Mouse (Mus musculus) left cerebral cortex, adult 18-20 months (tissue): ENCODE results near the gene Sp2. TPM values are rescaled to one million over a fixed set of nuclear protein-coding genes. Genes with fewer than 3 reads are reported as not detected.

Experiments used
- DNase-seq, 2 experiments: peaks; one replicate each; pipeline ENCODE4 v3.0.0; 2021 to 2022; ENCODE audit warnings: low spot score in 2 of 2, mixed read lengths in 1 of 2
- long read RNA-seq, 2 experiments: library from polyadenylated mRNA; stranded (forward); transcript quantifications; one replicate each; pipeline ENCODE4 v2.0.0; 2021
- total RNA-seq, 2 experiments: library from RNA; stranded (reverse); gene quantifications; 2 replicates each; pipeline ENCODE4 v1.2.3; 2021

Sp2 gene
- total RNA-seq, result 10 to 100 TPM; 11.4 to 11.9 TPM
- long read RNA-seq, experiment 1, transcript Sp2-203 (7 exons, 3,055 nt), result major isoform, 5 of 35 reads
- long read RNA-seq, experiment 1, partial matches to known transcripts, result 9 of 35 reads
- long read RNA-seq, experiment 1, other reads (novel, unspliced or antisense), result 21 of 35 reads
- long read RNA-seq, experiment 2, partial matches to known transcripts, result 6 of 22 reads
- long read RNA-seq, experiment 2, other reads (novel, unspliced or antisense), result 14 of 22 reads

DNA sequence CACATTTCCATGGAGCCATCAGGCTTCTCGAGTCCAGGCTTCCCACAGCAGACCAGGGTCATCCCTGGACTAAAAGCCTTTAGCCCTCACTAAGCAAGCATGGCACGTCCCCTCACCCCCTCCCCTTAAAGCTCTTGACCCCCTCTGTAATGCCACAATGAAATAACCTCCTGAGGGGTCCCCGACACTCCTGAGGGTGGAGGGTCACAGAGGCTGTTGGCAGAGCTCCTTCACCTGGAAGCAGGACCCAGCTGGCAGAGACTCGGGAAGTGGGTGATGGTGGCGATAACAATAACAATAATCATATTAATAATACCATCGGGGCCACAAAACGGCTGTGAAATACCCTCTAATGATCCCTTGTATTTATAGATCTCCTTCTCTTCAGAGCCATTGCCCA lies at the start of gene Sp2:
Gene Sp2, minus strand, starts transcription at position 101 of the 400 bp plus-strand sequence.
- DNase-seq, result no peak

DNA sequence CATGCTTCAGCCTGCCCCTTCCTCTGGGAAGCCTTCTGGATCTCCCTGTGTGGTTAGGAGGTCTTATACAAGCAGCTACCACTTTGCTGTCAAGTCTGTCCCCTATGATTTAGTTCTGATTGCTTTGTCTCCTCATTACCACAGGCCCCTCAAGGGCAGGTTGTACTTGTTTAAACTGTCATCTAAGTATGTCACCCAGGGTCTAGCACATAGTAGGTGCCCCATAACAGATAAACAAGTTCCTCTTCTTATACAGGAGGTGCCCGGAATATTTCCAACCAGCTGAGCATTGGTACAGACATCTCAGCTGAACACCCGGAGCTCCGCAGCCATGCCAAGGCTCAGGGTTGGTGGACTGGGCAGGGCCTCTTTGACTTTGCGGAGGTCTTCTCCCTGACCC lies 49.7 kb upstream of the Sp2 start:
- no peak for DNase-seq

DNA sequence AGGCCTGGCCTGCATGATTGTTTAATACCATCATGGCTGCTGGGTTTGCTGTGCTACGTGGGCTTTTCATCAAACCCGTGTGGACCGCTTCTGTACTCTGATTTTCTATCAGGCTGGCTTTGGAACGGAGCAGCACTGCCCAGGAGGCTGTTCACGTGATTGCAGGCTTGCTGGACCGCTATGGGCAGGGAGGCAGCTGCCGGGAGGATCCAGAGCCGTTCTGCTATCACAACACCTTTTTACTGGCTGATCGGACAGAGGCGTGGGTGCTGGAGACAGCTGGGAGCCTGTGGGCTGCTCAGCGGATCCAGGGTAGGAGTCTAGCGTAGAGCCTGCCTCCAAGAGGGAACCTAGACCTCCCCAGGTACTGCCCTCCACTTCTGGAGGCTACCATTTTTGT lies 49.2 kb upstream of the Sp2 start:
- DNase-seq, result no peak

DNA sequence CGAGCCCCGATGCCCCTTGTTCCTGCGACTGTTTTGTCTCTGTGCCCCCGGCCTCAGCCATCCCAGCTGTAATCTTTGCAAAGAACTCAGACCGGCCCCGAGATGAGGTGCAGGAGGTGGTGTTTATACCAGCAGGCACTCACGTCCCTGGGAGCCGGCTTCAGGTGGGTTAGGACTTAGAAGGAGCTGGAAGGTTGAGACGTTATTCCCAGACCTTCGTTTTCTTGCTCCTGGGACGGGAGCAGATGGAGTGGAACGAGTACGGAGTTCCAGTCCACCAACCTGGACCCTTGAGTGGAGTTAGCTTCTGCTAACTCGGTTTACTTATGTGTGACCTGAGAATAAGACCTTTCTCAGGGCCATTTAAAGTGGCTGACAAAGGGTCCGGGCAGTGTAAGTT lies 47.7 kb upstream of the Sp2 start:
- DNase-seq, result no peak

DNA sequence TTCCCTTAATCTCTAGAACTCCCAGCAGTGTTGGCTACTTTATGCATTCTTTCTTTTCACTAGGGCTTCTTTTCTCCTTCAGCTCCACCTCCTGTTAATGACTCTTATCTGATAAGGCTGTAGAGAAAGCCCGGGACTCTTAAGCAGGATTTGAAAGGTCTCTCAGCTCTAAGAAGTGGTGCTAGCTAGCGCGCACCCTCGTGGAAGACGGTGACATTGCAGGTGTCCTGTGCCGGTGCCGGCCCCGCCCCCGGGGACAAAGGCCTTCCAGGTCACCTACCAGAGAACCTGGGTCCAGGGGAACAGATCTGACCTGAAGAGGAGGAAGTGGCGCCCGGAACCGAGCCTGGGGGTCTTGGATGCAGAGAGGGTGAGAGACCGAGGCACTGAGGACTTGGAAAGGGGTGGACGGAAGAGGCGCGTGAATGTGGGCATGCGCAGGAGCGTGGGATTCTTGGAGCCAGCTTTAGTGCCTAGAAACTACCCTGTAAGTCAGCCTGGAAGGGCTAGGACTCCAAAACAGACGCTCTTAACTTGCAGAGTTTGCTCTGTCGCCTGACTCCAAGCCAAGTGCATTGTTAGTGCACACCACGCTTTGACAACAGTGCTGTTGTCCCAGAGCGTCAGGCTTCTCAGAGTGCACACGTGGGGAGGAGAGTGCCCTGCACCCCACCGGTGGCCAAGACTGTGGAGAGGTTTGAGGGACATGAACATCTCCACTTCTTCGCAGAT lies 47.1 kb upstream of the Sp2 start, which contains the start of gene Scrn2:
Gene Scrn2, plus strand, starts transcription at position 253 of the 732 bp plus-strand sequence.
- peak; percentile 78 for DNase-seq

DNA sequence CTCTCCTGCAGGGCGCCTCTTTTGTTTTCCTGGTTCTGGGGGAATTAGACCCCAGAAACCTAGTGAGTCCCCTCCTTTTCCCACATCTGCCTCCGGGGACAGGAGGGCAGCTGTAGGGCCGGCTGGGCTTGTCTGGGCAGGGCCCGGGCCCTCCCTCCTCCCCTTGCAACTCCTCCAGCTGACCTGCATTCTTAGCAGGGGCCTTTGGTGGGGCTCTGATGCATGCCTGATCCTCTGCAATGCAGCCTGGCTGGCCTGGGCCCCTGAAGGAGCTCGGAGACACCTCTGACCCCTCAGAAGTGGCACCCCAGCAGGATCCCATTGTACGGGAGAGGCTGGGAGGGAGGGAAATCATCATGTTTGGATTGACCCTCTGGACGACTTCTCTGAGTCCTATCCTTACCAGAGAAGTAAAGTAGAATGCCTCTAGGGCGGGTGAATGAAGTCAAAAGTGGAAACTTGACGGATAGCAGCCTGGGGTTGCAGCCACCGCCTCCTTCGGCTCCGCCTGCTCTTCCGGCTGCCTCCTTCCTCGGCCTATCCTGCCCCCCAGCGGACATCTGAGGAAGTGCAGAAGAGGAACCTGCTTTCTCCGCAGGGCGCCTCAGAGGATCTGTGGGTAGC lies 43.1 kb upstream of the Sp2 start:
- peak; percentile 87 to 90 for DNase-seq

DNA sequence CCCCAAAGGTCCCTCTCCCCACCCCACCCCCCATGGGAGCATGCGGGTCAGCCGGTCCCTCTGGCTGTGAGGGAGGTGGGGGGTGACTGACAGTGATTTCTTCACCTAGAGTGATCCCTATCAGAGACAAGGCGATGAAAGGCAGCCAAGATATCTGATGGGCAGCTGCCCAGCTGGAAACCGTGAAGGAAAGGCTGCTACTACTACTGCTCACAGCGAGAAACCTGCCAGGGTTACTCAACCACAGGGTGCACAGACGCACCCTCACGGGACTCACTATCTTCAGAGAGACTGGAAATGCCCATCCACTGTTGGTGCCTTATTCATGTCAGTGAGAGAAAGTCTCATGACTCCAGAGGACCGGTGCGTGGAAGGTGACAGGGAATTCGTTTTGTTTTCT lies 42.2 kb upstream of the Sp2 start:
- no peak for DNase-seq

- DNase-seq, result peak; percentile 55 to 65
Observed at GRCm38 (mm10) chr11:97021873-97022484, 39.2 kb upstream of the Sp2 start.

DNA sequence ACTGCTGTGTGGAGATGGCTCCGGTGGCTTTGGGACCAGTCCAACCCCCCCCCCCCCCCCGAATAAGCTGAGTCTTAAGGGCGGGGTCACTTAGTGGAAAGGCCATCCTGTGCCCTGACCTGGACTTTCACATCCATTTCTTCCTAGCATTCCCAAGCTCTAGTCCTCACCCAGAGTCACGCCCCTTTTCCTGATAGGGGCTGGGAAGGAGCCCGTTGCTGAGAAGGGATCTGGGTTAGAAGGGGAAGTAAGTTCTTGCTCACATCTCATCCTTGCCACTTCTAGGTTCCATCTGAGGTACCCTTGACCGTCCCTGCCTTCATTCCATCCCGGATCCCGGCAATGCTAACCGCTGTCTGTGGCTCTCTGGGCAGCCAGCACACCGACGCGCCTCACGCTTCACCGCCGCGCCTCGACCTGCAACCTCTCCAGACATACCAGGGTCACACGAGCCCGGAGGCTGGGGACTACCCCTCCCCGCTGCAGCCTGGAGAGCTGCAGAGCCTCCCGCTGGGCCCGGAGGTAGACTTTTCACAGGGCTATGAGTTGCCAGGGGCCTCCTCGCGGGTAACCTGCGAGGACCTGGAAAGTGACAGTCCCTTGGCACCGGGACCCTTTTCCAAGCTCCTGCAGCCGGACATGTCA lies 38.5 kb upstream of the Sp2 start:
- no peak for DNase-seq

GRCm38 (mm10) chr11:97019345-97019708 lies 36.6 kb upstream of the Sp2 start:
- DNase-seq, result no peak

DNA sequence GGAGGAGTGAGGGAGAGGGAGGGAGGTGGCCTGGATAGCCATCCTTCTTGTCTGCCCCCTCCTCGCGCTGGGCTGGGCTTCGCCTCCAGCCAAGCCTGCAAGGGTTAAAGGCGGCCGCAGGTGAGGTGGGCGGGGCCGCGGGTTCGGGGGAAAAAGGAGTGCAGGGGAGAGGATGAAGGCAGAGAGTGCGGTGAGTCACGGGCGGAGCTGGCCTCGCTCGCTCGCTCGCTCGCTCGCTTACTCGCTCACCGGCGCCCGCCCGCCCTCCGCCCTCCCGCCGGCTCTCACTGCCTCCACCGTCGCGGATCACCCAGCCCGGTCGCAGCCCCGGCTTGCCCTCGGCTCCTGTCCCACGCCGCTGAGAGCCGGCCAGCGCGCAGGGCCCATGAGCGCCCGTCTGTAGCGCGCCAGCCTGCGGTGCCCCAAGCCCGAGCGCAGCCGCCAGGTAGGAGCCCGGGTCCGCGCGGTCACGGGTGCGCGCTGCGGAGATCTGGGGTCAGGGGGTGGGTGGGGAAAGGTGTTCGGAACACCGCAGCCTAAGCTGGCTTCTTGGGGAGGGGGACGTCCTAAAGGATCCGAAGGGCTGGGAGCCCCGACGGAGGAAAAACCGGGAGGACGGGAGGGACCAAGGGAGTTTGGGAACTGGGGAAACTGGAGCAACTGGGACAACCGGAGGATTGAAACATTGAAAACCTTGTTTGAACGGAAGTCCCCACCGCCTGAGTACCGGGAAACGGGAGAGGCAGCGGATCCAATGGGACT lies 36.0 kb upstream of the Sp2 start:
- no peak for DNase-seq

DNA sequence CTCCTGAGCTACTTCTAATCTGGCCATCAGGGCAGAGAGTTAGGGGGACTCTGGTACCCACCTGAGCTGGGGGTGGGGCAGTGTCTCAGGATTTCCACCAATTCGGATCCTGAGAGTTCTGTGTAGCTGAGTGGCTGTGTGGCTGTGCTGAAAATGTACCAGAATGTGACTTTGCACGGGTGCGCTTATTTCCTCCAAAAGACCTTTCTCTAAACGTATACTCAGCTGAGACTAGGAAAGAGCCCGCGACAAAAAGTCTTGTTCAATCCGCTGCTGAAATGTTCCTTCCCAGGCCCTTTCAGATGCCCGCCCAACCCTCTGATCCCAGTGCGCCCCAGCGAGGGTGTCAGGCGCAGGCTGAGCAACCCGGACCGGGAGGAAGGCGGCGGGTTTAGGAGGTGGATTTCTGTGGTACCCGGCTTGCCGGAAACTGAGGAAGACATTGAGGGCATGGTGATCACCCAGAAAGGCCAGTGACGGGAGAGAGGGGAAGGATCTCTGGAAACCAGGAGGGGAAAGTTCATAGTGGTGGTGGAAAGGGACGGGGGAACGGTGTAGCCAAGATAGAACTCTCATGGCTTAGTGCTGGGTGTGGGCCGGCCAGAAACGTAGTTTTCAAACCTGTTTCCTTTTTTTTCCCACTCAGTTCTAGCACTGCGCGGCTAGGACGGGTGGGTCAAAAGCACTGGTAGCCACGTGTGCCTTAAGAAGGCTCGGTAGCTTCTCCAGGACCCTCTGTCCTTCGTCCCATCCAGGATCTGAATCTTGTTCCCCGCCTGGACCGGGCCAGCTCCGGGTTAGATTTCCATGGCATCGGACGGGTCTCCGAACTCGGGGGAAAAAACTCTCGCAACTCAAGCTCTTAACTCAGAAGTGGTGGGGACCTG lies 35.2 kb upstream of the Sp2 start:
- no peak for DNase-seq

GRCm38 (mm10) chr11:97013121-97013670 lies 30.4 kb upstream of the Sp2 start, which contains the start of gene Sp6:
TSS of gene Sp6 (plus strand) at chr11:97013394.
- no peak for DNase-seq

GRCm38 (mm10) chr11:97009198-97009790 lies 26.5 kb upstream of the Sp2 start:
- no peak for DNase-seq

GRCm38 (mm10) chr11:97007093-97007794 lies 24.5 kb upstream of the Sp2 start:
- no peak for DNase-seq

DNA sequence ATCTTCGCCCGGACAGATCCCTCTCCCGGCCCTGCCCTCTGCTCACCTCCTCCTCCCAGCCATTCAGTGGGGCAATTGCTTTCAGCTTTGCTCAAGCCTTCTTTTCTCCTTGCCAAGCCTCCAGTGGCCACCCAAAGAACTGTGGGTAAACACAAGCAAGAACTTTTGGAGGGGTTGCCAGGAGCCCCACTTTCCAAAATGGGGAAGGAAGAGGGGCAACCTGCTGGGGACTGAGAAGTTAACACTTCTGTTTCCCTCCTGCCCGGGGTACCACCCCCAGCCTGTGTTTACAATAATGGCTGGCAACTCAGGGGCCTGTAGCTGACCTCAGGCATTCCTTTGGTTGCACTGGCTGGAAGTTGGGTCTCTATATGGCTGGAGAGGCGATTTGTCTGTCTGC lies 20.4 kb upstream of the Sp2 start:
- DNase-seq, result no peak

DNA sequence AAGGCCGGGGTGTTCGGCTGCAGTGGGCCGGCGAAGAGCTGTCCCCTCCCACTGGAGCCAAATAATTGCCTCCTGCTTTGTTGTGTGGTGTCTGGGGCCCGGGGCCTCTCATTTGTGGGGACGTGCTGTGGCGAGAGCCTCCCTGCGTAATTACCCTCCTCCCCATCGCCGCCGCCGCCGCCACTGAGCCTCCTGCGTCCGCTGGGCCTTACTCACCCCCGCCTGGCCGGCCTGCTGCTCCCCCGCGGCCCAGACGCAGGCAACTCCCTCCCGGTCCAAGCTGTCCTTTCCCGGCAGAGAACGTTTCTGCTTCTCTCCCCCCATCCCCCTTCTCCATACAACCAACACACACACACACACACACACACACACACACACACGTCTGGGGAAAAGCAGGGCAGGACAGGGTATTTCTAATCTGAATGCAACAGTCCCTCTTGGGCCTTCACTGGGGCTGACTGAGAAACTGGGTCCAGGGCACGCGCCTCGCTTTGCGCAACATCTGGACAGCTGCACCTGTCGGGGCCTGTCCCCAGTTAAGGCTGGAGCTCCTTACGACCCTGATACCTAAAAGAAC lies 14.7 kb upstream of the Sp2 start:
- DNase-seq, result peak; percentile 20 to 33
